Mouse (Mus musculus) embryonic facial prominence, embryonic 12.5 days (tissue): ENCODE measurements around the gene Gabrr3. TPM values are rescaled to one million over a fixed set of nuclear protein-coding genes. Genes with fewer than 3 reads are reported as not detected.
A peak's percentile ranks its signal among the peaks of the same experiment; 100 is the strongest.

Source experiments
- ATAC-seq: fragments of 200-750 bp; cut with Nextera tagmentation; 2 replicates; pipeline ENCODE4 v1.8.0; 2017; ENCODE audit not compliant: insufficient number of reproducible peaks, insufficient read depth, low FRiP score, low TSS enrichment
- H3K27ac ChIP-seq: fragments of 300-500 bp; sonication (generic); 2 replicates; pipeline ENCODE4 v1.5.1; 2016; ENCODE audit warnings: mild to moderate bottlenecking
- H3K27me3 ChIP-seq: fragments of 300-500 bp; sonication (generic); 2 replicates; pipeline ENCODE4 v1.6.1; 2016; ENCODE audit warnings: mild to moderate bottlenecking, moderate library complexity
- H3K36me3 ChIP-seq: fragments of 300-500 bp; sonication (generic); 2 replicates; pipeline ENCODE4 v1.6.1; 2016; ENCODE audit warnings: mild to moderate bottlenecking
- H3K4me1 ChIP-seq: fragments of 300-500 bp; sonication (generic); 2 replicates; pipeline ENCODE4 v1.6.1; 2016
- H3K4me2 ChIP-seq: fragments of 300-500 bp; sonication (generic); replicated peaks from 2 replicates; pipeline ENCODE4 v1.6.1; 2016; ENCODE audit warnings: mild to moderate bottlenecking, moderate library complexity
- H3K4me3 ChIP-seq: fragments of 300-500 bp; sonication (generic); 2 replicates; pipeline ENCODE4 v1.5.1; 2016; ENCODE audit warnings: mild to moderate bottlenecking
- H3K9ac ChIP-seq: fragments of 300-500 bp; sonication (generic); 2 replicates; pipeline ENCODE4 v1.6.1; 2016; ENCODE audit warnings: mild to moderate bottlenecking, moderate library complexity
- H3K9me3 ChIP-seq: fragments of 300-500 bp; sonication (generic); 2 replicates; pipeline ENCODE4 v1.6.1; 2016; ENCODE audit warnings: mild to moderate bottlenecking, moderate library complexity
- WGBS: fragments of 180-500 bp; shearing (Covaris S2); methylation state at CpG from one replicate; pipeline ENCODE4 v1.1.7; 2016; 5-methylcytosine and 5-hydroxymethylcytosine counted together
- polyA plus RNA-seq: library from polyadenylated mRNA; unstranded; fragments of >200 nt; fragmentation: Nextera tagmentation; extraction: Ambion mirVana; gene quantifications from 2 replicates; pipeline ENCODE4 v1.2.1, GENCODE M21; 2016

Gene Gabrr3
- polyA plus RNA-seq, 1 experiment from 2014 or later: 0.12 TPM

- Histone ChIP-seq H3K27ac (no peak within 1 kb of the TSS), H3K36me3 (0 out of 2 replicates have a peak, but pooled peaks cover 3% of the 10 kb centered on the region), H3K4me2 (peak within 1 kb of the TSS; percentile 52), H3K27me3 (no peaks in the 10 kb centered on the region), H3K4me3 (peak within 1 kb of the TSS; percentile 55), H3K9ac (peak within 1 kb of the TSS; percentile 49), H3K4me1 (peaks cover 6% of the 10 kb centered on the region; the same call in 1 of the 2 replicates), H3K9me3 (no peaks in the 10 kb centered on the region)
- 2% methylated on average over 56 of the region's 56 CpGs for WGBS
- peak; percentile 93 for ATAC-seq
These were observed 64.6 kb downstream of the Gabrr3 start, which contains the start of gene Riox2 for GRCm38 (mm10) chr16:59471637-59472278. TSS of gene Riox2 (plus strand) at chr16:59471775.

GRCm38 (mm10) chr16:59472546-59472945 is 65.4 kb downstream of the Gabrr3 start:
- H3K9ac ChIP-seq: 0 out of 2 replicates have a peak overlapping the region, but pooled peaks have one; percentile 49

GRCm38 (mm10) chr16:59474788-59475187 is 67.7 kb downstream of the Gabrr3 start:
- no peaks in the 10 kb centered on the region for H3K9me3 ChIP-seq
- H3K4me2 ChIP-seq: no peak overlapping the region
- H3K9ac ChIP-seq: no peak overlapping the region
- ATAC-seq: no peak
- WGBS: 19% methylated on average over 1 of the region's 1 CpGs
- no peak overlapping the region for H3K4me3 ChIP-seq
- peaks cover 6% of the 10 kb centered on the region; the same call in 1 of the 2 replicates for H3K4me1 ChIP-seq
- 0 out of 2 replicates have a peak, but pooled peaks cover 6% of the 10 kb centered on the region for H3K36me3 ChIP-seq
- no peak overlapping the region for H3K27ac ChIP-seq
- H3K27me3 ChIP-seq: no peaks in the 10 kb centered on the region

More at GRCm38 (mm10) chr16:59472546-59472945, 65.4 kb downstream of the Gabrr3 start:
- Histone ChIP-seq H3K27me3 (no peaks in the 10 kb centered on the region), H3K9me3 (no peaks in the 10 kb centered on the region), H3K4me1 (peaks cover 6% of the 10 kb centered on the region; the same call in 1 of the 2 replicates), H3K4me3 (peak overlapping the region; percentile 55), H3K36me3 (0 out of 2 replicates have a peak, but pooled peaks cover 3% of the 10 kb centered on the region), H3K4me2 (peak overlapping the region; percentile 52), H3K27ac (no peak overlapping the region)
- 54% methylated on average over 6 of the region's 6 CpGs for WGBS
- ATAC-seq: no peak

DNA sequence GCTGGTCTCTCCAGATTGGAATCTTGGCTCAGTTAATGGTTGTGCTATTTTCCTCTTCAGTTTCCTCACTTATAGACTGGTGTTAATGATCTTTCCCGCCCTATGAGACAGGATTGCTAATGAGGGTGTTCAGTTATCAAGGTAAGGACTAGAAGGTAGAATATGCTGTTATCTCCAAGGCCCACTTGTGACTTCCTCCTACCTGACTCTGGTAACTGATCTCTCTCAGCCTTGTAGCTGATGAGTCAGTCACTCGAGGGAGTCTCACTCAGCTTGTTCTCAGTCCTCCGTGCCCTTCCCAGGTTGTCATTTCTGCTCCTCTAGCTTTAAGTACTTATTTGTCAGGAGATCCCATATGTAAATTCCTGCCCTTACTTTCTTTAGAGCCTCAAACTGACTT is 70.8 kb downstream of the Gabrr3 start:
- H3K9ac ChIP-seq: no peak overlapping the region

DNA sequence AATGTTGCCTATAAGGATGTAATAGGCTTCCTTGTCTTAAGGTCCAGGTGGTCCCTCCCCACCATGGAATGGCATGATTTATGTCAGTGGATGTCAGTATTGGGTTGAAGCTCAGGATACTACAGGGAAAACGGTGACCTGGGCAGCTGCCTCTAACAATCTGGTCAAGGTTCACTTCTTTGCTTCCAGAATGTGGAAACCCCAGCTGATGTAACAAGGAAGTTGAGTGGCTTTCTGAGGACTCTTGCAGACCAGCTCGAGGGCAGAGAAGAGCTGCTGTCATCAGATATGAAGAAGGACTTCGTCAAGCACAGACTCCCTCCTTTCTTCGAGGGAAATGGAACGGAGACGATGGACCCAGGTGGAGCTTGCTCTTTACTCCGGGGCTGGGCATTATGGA is 80.1 kb downstream of the Gabrr3 start:
- WGBS: 78% methylated on average over 7 of the region's 7 CpGs
- Histone ChIP-seq H3K27me3 (no peaks in the 10 kb centered on the region), H3K4me2 (no peak overlapping the region), H3K9ac (no peak overlapping the region), H3K27ac (no peak overlapping the region), H3K36me3 (peaks cover 52% of the 10 kb centered on the region), H3K9me3 (no peaks in the 10 kb centered on the region), H3K4me3 (no peak overlapping the region), H3K4me1 (no peaks in the 10 kb centered on the region)
- no peak for ATAC-seq

More for the DNA sequence above, 70.8 kb downstream of the Gabrr3 start:
- Histone ChIP-seq H3K27me3 (no peaks in the 10 kb centered on the region), H3K36me3 (peaks cover 13% of the 10 kb centered on the region), H3K4me3 (no peak overlapping the region), H3K27ac (no peak overlapping the region), H3K9me3 (no peaks in the 10 kb centered on the region), H3K4me2 (no peak overlapping the region), H3K4me1 (no peaks in the 10 kb centered on the region)
- 85% methylated on average over 3 of the region's 3 CpGs for WGBS
- no peak for ATAC-seq

- Histone ChIP-seq H3K36me3 (peaks cover 50% of the 10 kb centered on the region), H3K4me2 (no peak overlapping the region), H3K4me1 (no peaks in the 10 kb centered on the region), H3K27me3 (no peaks in the 10 kb centered on the region), H3K9ac (no peak overlapping the region), H3K9me3 (no peaks in the 10 kb centered on the region), H3K27ac (no peak overlapping the region), H3K4me3 (no peak overlapping the region)
- ATAC-seq: no peak
- 88% methylated on average over 9 of the region's 9 CpGs for WGBS
These were observed 80.9 kb downstream of the Gabrr3 start for GRCm38 (mm10) chr16:59487975-59488548.

GRCm38 (mm10) chr16:59493199-59493598 is 86.1 kb downstream of the Gabrr3 start:
- Histone ChIP-seq H3K4me2 (no peak overlapping the region), H3K9ac (no peak overlapping the region), H3K9me3 (no peaks in the 10 kb centered on the region), H3K27ac (no peak overlapping the region), H3K36me3 (peaks cover 34% of the 10 kb centered on the region), H3K4me3 (no peak overlapping the region), H3K27me3 (no peaks in the 10 kb centered on the region), H3K4me1 (no peaks in the 10 kb centered on the region)
- ATAC-seq: no peak
- 90% methylated on average over 14 of the region's 14 CpGs for WGBS

DNA sequence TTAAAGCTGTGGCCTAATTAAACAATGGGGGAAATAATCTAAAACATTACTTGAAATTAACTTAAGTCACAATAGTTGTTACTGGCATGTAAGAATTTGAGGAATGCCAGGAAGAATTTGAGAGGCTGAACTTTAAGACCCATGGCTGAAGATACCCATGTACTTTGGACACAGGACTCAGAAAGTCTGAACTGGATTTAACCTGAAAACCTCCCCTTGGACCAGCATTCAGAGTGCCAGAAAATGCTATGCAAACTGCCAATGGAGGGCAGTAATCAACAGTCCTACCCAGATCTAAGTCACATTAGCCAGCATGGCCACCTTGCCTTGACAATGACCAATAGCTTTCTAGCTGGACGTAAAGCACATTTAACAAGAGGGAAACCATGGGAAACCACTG is 90.8 kb downstream of the Gabrr3 start:
- H3K4me2 ChIP-seq: no peak overlapping the region
- H3K27me3 ChIP-seq: no peaks in the 10 kb centered on the region
- no peaks in the 10 kb centered on the region for H3K9me3 ChIP-seq
- H3K4me1 ChIP-seq: no peaks in the 10 kb centered on the region
- 92% methylated on average over 1 of the region's 1 CpGs for WGBS
- no peak overlapping the region for H3K9ac ChIP-seq
- no peak overlapping the region for H3K4me3 ChIP-seq
- no peak for ATAC-seq
- H3K36me3 ChIP-seq: peaks cover 11% of the 10 kb centered on the region; the same call in 1 of the 2 replicates
- no peak overlapping the region for H3K27ac ChIP-seq

GRCm38 (mm10) chr16:59499180-59499579 is 92.0 kb downstream of the Gabrr3 start:
- WGBS: 94% methylated on average over 3 of the region's 3 CpGs
- no peaks in the 10 kb centered on the region for H3K9me3 ChIP-seq
- no peaks in the 10 kb centered on the region for H3K27me3 ChIP-seq
- H3K4me2 ChIP-seq: no peak overlapping the region
- H3K9ac ChIP-seq: no peak overlapping the region
- 0 out of 2 replicates have a peak, but pooled peaks cover 2% of the 10 kb centered on the region for H3K36me3 ChIP-seq
- H3K4me3 ChIP-seq: no peak overlapping the region
- ATAC-seq: no peak
- no peak overlapping the region for H3K27ac ChIP-seq
- H3K4me1 ChIP-seq: no peaks in the 10 kb centered on the region

DNA sequence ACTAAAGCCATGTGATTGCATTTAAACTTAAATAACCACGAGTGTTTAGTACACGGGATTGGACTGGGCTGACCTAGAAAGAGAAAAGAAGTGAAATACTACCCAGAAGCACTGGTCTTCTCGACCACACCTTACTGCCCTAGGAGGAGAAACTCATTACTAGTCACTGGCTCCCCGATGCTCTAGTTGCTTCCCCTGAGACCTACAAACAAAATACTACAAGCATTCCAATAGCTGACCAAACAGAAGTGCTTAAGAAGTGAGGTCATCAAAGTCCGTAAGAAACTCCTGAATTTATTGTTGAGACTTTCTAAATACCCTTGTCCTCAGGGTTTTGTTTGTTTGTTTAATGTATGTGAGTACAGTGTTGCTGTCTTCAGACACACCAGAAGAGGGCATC is 102.7 kb downstream of the Gabrr3 start:
- Histone ChIP-seq H3K9ac (no peak overlapping the region), H3K27me3 (no peaks in the 10 kb centered on the region), H3K9me3 (no peaks in the 10 kb centered on the region), H3K4me1 (no peaks in the 10 kb centered on the region), H3K4me3 (no peak overlapping the region), H3K4me2 (no peak overlapping the region), H3K27ac (no peak overlapping the region), H3K36me3 (0 out of 2 replicates have a peak, but pooled peaks cover 7% of the 10 kb centered on the region)
- no peak for ATAC-seq
- WGBS: 85% methylated on average over 5 of the region's 5 CpGs
